In genomic region chr1:157343519-157343918, GRCm38 (mm10) we compare ENCODE assay signal across 12 mouse cellular contexts.
A peak's percentile ranks its signal among the peaks of the same experiment; 100 is the strongest.
DNase-seq lines count a peak whose midpoint lies in the region.
"Had no signal": no experiment of that assay in that cellular context is flagged by ENCODE, and none has a peak within 500 bp of the region (broad histone marks: within the 10 kb centered on the region; RNA-seq: fewer than 3 reads in every experiment).

No protein-coding gene starts in this region.

- DNase-seq in embryo, embryonic 11 days: peak; percentile 17
- DNase-seq in embryo, embryonic 9.5 days (ENCODE audit: extremely low spot score): no peak
- peak; percentile 15 for DNase-seq in urinary bladder, postnatal 14 days (ENCODE audit: low spot score)
- DNase-seq in urinary bladder, adult 2 months (ENCODE audit: low spot score): no peak
- peak; percentile 7 to 19 for DNase-seq in cerebellum, postnatal 10 days
- DNase-seq in skeletal muscle tissue, adult 2 months (ENCODE audit: low read depth, low spot score): peak; percentile 44
- no peak for DNase-seq in thymus, postnatal 4 days
- DNase-seq in spleen, adult 18-20 months: no peak
- DNase-seq: kidney, adult 11 months; lung, embryonic 14.5 days; right cerebral cortex, postnatal 14 days; thymus, postnatal 25 days had no signal

Comparison
In these comparisons a context has a peak if more than half of its experiments do, and no peak if none do; other contexts are left out.
1. DNase-seq: peak in embryo, embryonic 11 days (single experiment), urinary bladder, postnatal 14 days (single experiment), cerebellum, postnatal 10 days (2 of 2) and skeletal muscle tissue, adult 2 months (single experiment); none in embryo, embryonic 9.5 days (single experiment), urinary bladder, adult 2 months (single experiment), thymus, postnatal 4 days (single experiment) and spleen, adult 18-20 months (0 of 2).